Mouse (Mus musculus) heart, embryonic 13.5 days (tissue): ENCODE results near the gene Olfr544. TPM values are rescaled to one million over a fixed set of nuclear protein-coding genes. Genes with fewer than 3 reads are reported as not detected.
A peak's percentile ranks its signal among the peaks of the same experiment; 100 is the strongest.

Experiments
- ATAC-seq: fragments of 200-750 bp; cut with Nextera tagmentation; 2 replicates; pipeline ENCODE4 v1.8.0; 2017; ENCODE audit warnings: moderate TSS enrichment; ENCODE audit not compliant: insufficient number of reproducible peaks, low FRiP score, low TSS enrichment; ENCODE audit errors: extremely low read depth
- H3K27ac ChIP-seq: fragments of 300-500 bp; sonication (generic); replicated peaks from 2 replicates; pipeline ENCODE4 v1.5.1; 2015; ENCODE audit warnings: moderate library complexity, mild to moderate bottlenecking, inconsistent platforms
- H3K27me3 ChIP-seq: fragments of 300-500 bp; sonication (generic); replicated peaks from 2 replicates; pipeline ENCODE4 v1.6.1; 2015; ENCODE audit warnings: mild to moderate bottlenecking, inconsistent platforms
- H3K36me3 ChIP-seq: fragments of 300-500 bp; sonication (generic); 2 replicates; pipeline ENCODE4 v1.6.1; 2015; ENCODE audit warnings: mild to moderate bottlenecking, inconsistent platforms
- H3K4me1 ChIP-seq: fragments of 300-500 bp; sonication (generic); 2 replicates; pipeline ENCODE4 v1.6.1; 2015; ENCODE audit warnings: inconsistent platforms
- H3K4me2 ChIP-seq: fragments of 300-500 bp; sonication (generic); 2 replicates; pipeline ENCODE4 v1.6.1; 2015; ENCODE audit warnings: inconsistent platforms, mild to moderate bottlenecking, moderate library complexity
- H3K4me3 ChIP-seq: fragments of 300-500 bp; sonication (generic); 2 replicates; pipeline ENCODE4 v1.5.1; 2015; ENCODE audit warnings: moderate library complexity, mild to moderate bottlenecking, inconsistent platforms
- H3K9ac ChIP-seq: fragments of 300-500 bp; sonication (generic); 2 replicates; pipeline ENCODE4 v1.6.1; 2015; ENCODE audit warnings: inconsistent platforms, mild to moderate bottlenecking, moderate library complexity
- H3K9me3 ChIP-seq: fragments of 300-500 bp; sonication (generic); 2 replicates; pipeline ENCODE4 v1.6.1; 2016; ENCODE audit warnings: inconsistent platforms
- WGBS: fragments of 180-500 bp; shearing (Covaris S2); methylation state at CpG from one replicate; pipeline ENCODE4 v1.1.7; 2015; ENCODE audit warnings: mixed read lengths; 5-methylcytosine and 5-hydroxymethylcytosine counted together
- polyA plus RNA-seq: library from polyadenylated mRNA; unstranded; fragments of >200 nt; fragmentation: Nextera tagmentation; extraction: Ambion mirVana; gene quantifications from 2 replicates; pipeline ENCODE4 v1.2.1, GENCODE M21; 2015

Olfr544 gene
- polyA plus RNA-seq, 1 experiment from 2014 or later: not detected

- Histone ChIP-seq H3K27me3 (no peaks in the 10 kb centered on the region), H3K9ac (no peak overlapping the region), H3K36me3 (0 out of 2 replicates have a peak, but pooled peaks cover 3% of the 10 kb centered on the region), H3K4me1 (peaks cover 27% of the 10 kb centered on the region), H3K4me2 (no peak overlapping the region), H3K9me3 (no peaks in the 10 kb centered on the region), H3K4me3 (no peak overlapping the region), H3K27ac (no peak overlapping the region)
- WGBS: 91% methylated on average over 5 of the region's 5 CpGs
- ATAC-seq: no peak
Observed at GRCm38 (mm10) chr7:102476601-102477000, 11.5 kb downstream of the Olfr544 start.

DNA sequence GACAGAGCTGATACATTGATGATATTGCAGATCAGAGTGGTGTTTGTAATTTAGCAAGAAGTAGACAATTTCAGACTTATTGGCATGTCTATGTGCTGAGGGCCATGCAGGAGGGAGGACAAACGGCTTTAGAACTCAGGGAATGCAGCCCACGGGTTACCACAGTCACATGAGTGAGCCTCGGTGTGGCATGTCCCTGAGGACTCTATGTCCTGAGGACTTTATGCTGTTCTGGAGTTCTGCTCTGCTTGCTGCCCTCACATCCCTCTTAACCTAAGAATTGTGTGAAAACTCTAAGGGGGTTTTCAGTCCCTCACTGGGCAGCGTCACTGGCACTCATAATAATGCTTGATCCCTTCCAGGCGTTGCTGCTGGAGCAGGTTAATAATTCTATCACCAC lies 15.4 kb downstream of the Olfr544 start:
- Histone ChIP-seq H3K27me3 (no peaks in the 10 kb centered on the region), H3K27ac (no peak overlapping the region), H3K36me3 (peaks cover 41% of the 10 kb centered on the region), H3K4me3 (no peak overlapping the region), H3K4me2 (no peak overlapping the region), H3K4me1 (0 out of 2 replicates have a peak, but pooled peaks cover 6% of the 10 kb centered on the region), H3K9me3 (no peaks in the 10 kb centered on the region), H3K9ac (no peak overlapping the region)
- no peak for ATAC-seq
- 37% methylated on average over 5 of the region's 5 CpGs for WGBS

DNA sequence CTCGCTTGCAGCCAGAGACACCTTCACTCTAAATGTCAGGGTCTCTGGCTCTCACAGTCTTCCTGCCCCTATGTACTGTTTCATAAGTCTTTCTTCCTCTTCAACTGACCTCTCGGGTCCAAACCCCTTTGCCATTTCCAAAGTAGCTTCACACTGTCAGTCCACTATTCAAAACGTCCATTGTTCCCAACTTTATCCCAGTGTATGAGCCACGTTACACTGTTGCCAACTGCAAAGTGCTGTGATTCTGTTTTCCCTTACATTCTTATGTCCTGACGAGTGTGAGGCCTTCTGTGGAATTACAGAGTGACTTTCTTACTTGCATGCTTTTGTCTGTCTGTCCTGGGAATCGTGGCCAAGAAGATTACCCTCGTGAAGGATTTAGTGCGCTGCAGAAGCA lies 20.5 kb downstream of the Olfr544 start:
- Histone ChIP-seq H3K9ac (no peak overlapping the region), H3K36me3 (peaks cover 90% of the 10 kb centered on the region), H3K27me3 (no peaks in the 10 kb centered on the region), H3K27ac (no peak overlapping the region), H3K4me3 (no peak overlapping the region), H3K4me2 (no peak overlapping the region), H3K9me3 (no peaks in the 10 kb centered on the region), H3K4me1 (0 out of 2 replicates have a peak, but pooled peaks cover 2% of the 10 kb centered on the region)
- ATAC-seq: no peak
- WGBS: 84% methylated on average over 8 of the region's 8 CpGs

- no peak overlapping the region for H3K4me3 ChIP-seq
- WGBS: 87% methylated on average over 5 of the region's 5 CpGs
- H3K4me1 ChIP-seq: no peaks in the 10 kb centered on the region
- no peaks in the 10 kb centered on the region for H3K27me3 ChIP-seq
- H3K9me3 ChIP-seq: no peaks in the 10 kb centered on the region
- H3K27ac ChIP-seq: no peak overlapping the region; the same call in 1 of the 2 replicates
- H3K9ac ChIP-seq: no peak overlapping the region
- no peak for ATAC-seq
- peaks cover 98% of the 10 kb centered on the region for H3K36me3 ChIP-seq
- H3K4me2 ChIP-seq: no peak overlapping the region
Observed at GRCm38 (mm10) chr7:102458618-102459380, 29.3 kb downstream of the Olfr544 start.

DNA sequence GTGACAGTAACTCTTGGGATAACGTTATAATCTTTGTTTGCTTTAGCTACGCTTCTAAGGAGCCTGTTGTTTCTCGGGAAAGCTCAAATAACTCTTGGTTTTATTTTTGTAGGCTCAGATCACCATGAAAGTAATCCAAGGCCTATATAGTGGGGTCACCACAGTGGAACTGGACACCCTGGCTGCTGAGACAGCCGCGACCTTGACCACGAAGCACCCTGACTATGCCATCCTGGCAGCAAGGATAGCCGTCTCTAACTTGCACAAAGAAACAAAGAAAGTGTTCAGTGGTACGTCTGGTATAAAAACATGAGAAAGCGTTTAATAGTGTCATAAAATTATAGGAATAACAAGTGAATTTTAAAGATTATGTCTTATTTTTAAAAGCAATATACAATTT lies 41.7 kb downstream of the Olfr544 start:
- Histone ChIP-seq H3K9me3 (no peaks in the 10 kb centered on the region), H3K36me3 (peaks cover 76% of the 10 kb centered on the region), H3K27me3 (no peaks in the 10 kb centered on the region), H3K4me3 (no peak overlapping the region), H3K27ac (no peak overlapping the region), H3K4me2 (no peak overlapping the region), H3K4me1 (peaks cover 22% of the 10 kb centered on the region), H3K9ac (no peak overlapping the region)
- 92% methylated on average over 9 of the region's 9 CpGs for WGBS
- no peak for ATAC-seq

DNA sequence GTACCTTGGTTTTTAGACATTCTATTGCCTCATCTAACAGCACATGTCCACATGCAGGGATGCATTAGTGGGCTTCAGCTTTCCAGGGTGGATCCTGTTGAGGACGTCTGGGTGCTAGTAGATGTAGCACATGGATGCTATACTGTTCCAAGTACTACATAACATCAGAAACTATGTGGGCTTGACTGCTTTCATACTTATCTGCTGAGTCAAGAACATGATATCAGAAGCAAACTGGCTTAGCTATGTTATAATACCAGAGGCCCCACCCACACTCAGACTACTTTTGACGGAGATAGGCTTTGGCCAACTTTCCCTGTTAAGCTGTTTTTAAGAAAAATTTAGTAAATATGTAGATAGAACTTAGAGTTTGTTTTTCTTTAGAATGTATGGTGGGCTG lies 43.8 kb downstream of the Olfr544 start:
- 43% methylated on average over 2 of the region's 2 CpGs for WGBS
- Histone ChIP-seq H3K27ac (no peak overlapping the region), H3K4me2 (peak overlapping the region; percentile 73), H3K9ac (0 out of 2 replicates have a peak overlapping the region, but pooled peaks have one; percentile 33), H3K27me3 (peaks cover 5% of the 10 kb centered on the region; the same call in 1 of the 2 replicates), H3K4me1 (peaks cover 22% of the 10 kb centered on the region), H3K4me3 (peak overlapping the region; percentile 13; the same call in 1 of the 2 replicates), H3K9me3 (no peaks in the 10 kb centered on the region), H3K36me3 (peaks cover 55% of the 10 kb centered on the region)
- no peak for ATAC-seq

DNA sequence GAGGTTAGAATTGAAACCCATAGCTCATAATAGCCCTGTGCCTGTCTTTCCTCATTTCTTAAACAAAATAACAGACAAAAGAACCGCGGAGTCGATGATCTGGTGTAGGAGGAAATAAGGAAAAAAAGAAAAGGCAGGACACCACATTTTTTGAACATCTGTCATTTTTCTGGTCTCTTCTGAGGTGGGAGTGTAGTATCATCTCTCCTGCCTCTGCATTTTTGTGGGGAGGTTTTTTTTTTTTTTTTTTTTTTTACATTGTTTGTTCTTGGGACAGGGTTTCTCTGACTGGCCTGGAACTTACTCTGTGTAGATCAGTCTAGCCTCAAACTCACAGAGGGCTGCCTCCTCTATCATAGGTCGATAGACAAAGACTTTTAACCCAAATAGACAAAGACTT lies 45.7 kb downstream of the Olfr544 start:
- Histone ChIP-seq H3K9me3 (no peaks in the 10 kb centered on the region), H3K9ac (peak overlapping the region; percentile 97), H3K27me3 (peaks cover 17% of the 10 kb centered on the region), H3K4me2 (peak overlapping the region; percentile 73), H3K4me3 (peak overlapping the region; percentile 94), H3K27ac (peak overlapping the region; percentile 93), H3K36me3 (peaks cover 38% of the 10 kb centered on the region), H3K4me1 (peaks cover 22% of the 10 kb centered on the region)
- 2% methylated on average over 4 of the region's 4 CpGs for WGBS
- ATAC-seq: no peak

GRCm38 (mm10) chr7:102441657-102442391 lies 46.3 kb downstream of the Olfr544 start, which contains the start of gene Rrm1:
Gene Rrm1 (plus strand): TSS chr7:102441695.
- peak within 1 kb of the TSS; percentile 93 for H3K27ac ChIP-seq

GRCm38 (mm10) chr7:102440822-102441656 lies 47.1 kb downstream of the Olfr544 start:
- no peaks in the 10 kb centered on the region for H3K9me3 ChIP-seq
- peaks cover 22% of the 10 kb centered on the region for H3K4me1 ChIP-seq
- peaks cover 24% of the 10 kb centered on the region for H3K36me3 ChIP-seq
- H3K4me2 ChIP-seq: peak overlapping the region; percentile 73
- H3K27me3 ChIP-seq: peaks cover 27% of the 10 kb centered on the region
- ATAC-seq: no peak
- H3K9ac ChIP-seq: no peak overlapping the region
- H3K27ac ChIP-seq: 0 out of 2 replicates have a peak overlapping the region, but pooled peaks have one; percentile 39
- whole genome bisulfite sequencing: 50% methylated on average over 15 of the region's 15 CpGs
- H3K4me3 ChIP-seq: peak overlapping the region; percentile 94

More at GRCm38 (mm10) chr7:102441657-102442391, 46.3 kb downstream of the Olfr544 start, which contains the start of gene Rrm1:
- H3K9me3 ChIP-seq: no peaks in the 10 kb centered on the region
- peaks cover 22% of the 10 kb centered on the region for H3K4me1 ChIP-seq
- H3K36me3 ChIP-seq: peaks cover 32% of the 10 kb centered on the region
- ATAC-seq: peak; percentile 93
- H3K27me3 ChIP-seq: peaks cover 23% of the 10 kb centered on the region
- WGBS: under 1% methylated on average over 56 of the region's 56 CpGs
- peak within 1 kb of the TSS; percentile 94 for H3K4me3 ChIP-seq
- H3K4me2 ChIP-seq: peak within 1 kb of the TSS; percentile 73
- H3K9ac ChIP-seq: peak within 1 kb of the TSS; percentile 97

DNA sequence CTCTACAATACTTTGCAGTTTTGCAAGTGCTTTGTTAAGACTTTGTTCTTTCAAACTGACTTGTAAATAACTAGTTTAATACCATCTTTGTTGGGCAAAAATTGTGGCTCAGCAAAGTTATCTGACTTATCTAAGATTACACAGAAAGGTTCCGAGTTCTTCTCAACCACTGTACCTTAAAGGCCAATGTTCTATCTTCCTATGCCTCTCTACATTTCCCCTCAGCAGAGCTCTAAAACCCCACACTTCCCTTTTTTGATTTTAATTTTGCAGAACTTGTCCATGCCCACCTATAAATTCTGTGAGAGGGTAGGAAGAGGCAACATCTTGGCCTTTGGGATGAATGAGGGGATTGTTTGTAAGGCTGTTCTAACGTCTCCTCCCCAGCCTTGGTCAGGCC lies 53.8 kb downstream of the Olfr544 start:
- H3K4me3 ChIP-seq: no peak overlapping the region
- no peak overlapping the region for H3K9ac ChIP-seq
- H3K4me2 ChIP-seq: no peak overlapping the region
- no peak for ATAC-seq
- 60% methylated on average over 2 of the region's 2 CpGs for WGBS
- H3K27me3 ChIP-seq: peaks cover 22% of the 10 kb centered on the region
- peaks cover 14% of the 10 kb centered on the region for H3K36me3 ChIP-seq
- no peak overlapping the region for H3K27ac ChIP-seq
- no peaks in the 10 kb centered on the region for H3K4me1 ChIP-seq
- H3K9me3 ChIP-seq: no peaks in the 10 kb centered on the region
